Mouse (Mus musculus): ENCODE results near the gene Phkb. TPM values are rescaled to one million over a fixed set of nuclear protein-coding genes. Genes with fewer than 3 reads are reported as not detected.
A peak's percentile ranks its signal among the peaks of the same experiment; 100 is the strongest.
"Not testable (repeated sequence)": the region's sequence is repeated elsewhere in the genome, so short reads cannot be mapped to it uniquely, and the experiment has no call there.

Gene Phkb
- polyA plus RNA-seq (2017; shearing (Covaris generic)): 10 to 100 TPM; 22.2 to 25.8 TPM

DNA sequence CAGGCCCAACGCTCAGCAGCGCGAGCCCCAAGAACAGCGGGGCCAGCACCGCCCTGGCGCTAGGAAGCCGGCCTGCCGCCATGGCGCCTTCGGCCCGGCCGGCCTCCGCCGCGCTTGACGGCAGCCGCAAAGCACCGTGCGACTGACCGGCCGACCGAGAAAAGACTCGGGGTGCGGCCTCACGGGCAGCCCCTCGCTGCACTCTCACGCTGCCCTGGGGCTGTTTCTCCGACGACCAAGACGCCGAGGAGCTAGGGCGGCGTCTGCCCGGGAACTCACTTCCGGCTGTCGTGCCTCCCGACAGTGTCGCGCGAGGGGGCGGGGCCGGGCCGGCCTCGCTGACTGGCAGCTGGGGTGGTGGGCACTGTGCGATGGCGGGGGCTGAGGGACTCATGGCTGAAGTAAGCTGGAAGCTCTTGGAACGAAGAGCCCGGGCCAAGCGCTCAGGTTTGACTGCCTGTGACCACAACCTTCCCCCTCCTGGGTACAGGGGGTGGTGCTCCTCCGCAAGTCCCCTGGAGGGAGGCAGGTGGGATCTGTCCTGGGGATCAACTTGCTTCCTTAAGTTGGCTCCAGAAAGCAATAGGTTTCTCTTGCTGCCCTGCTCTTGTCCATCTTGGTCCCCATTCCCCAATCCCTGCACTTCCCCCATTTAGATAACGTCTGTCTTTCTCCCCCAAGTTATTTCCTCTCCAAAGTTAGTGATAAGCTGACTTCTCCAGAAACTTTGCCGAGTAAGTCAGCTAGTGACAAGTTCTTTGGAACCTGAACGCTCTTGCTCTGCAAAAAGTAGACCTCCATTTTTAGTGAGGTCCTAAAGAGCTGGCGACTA lies at the start of gene Phkb, which contains the start of gene Itfg1:
Gene Phkb (plus strand): TSS at position 303 of the 832 bp plus-strand sequence.
Gene Itfg1 (minus strand): TSS at position 265 of the 832 bp plus-strand sequence.
- ATAC-seq: peak; percentile 79

- ATAC-seq: not testable (repeated sequence)
Measured at GRCm38 (mm10) chr8:85796392-85796791, 44.4 kb upstream of the Phkb start.

- no peak for ATAC-seq
Measured at GRCm38 (mm10) chr8:85800164-85800563, 40.6 kb upstream of the Phkb start.

DNA sequence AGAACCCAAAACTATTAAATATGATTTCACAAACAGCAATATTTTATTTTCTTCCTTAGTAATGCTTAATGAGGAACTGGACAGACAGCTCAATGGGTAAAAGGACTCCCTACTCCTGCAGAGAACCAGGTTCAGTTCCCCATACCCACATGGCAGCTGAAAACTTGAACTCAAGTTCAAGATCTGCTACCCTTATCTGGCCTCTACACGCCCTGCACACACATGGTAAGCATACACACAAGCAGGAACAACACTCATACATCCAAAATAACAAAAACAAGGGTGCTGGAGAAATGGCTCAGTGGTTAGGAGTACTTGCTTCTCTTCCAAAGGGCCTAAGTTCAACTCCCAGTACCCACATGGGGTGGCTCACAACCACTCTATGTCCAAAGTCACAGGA lies 39.4 kb upstream of the Phkb start:
- no peak for ATAC-seq

DNA sequence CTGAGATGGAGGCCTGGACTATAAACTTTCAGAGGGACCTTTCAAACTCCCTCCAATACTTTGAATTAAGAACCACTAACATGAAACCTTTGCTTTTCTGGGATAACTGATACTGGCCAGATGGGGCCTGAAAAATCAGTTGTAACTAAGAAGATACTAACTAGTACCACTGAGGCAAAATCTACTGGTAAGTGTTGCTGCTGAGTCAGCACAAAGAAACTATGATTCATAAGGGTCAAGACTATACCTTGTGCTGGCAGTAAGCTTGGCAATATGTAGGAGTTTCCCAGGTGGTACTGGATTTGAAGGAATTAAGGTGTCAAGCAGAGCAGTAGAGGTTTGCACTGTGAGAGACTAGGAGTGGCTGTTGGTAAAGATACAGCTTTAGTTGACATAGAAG lies 27.1 kb upstream of the Phkb start:
- no peak for ATAC-seq

- ATAC-seq: no peak
Measured at GRCm38 (mm10) chr8:85839916-85840656, 673 bp upstream of the Phkb start.

GRCm38 (mm10) chr8:85841489-85841795 lies 683 bp downstream of the Phkb start:
- ATAC-seq: peak; percentile 10

DNA sequence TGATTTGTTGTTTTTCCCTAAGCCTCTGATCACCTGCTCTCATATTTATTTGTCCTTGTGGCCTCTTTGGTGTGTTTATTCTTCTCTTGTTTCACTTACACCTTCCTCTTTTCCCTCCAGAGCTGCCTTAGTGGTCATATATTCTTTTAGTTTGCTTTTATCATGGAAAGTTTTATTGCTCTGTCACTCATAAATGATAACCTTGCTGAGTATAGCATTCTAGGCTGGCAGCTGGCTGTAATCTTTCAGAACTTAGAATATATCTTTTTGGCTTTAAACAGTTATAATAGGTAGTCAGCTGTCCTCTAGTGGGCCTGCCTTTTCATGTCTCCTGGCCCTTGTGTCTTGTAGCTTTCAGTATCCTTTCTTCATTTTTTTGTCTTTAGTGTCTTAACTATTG lies 5.1 kb downstream of the Phkb start:
- ATAC-seq: no peak

GRCm38 (mm10) chr8:85854220-85855123 lies 13.7 kb downstream of the Phkb start:
- no peak for ATAC-seq

DNA sequence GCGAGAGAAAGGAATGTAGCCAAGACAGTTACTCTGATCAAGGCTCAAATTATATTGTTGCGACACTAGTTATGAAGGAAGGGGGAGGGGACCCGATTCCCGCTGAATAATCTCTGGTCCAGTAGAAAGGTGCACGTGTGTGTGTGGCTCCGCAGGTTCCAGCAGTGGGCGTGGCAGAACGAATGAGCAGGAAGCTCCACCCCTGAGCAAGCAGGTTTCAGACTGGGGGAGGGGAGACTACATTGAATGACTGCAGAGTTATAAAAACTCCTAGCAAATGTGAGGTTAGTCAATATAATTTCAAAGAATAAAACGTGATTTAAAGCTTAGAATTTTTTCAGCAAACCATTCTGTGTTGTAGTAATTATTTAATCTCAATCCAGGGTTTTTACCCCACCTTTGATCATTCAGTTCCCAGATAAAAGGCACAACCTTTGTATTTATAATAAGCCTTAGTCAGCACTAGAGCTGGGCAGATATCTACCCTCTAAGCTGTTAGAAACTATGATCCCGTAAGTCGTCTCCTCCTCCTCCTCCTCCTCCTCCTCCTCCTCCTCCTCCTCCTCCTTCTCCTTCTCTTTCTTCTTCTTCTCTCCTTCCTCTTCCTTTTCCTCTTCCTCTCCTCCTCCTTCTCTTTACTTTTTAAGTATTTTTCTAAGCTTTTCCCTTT lies 16.6 kb downstream of the Phkb start:
- ATAC-seq: not testable (repeated sequence)

DNA sequence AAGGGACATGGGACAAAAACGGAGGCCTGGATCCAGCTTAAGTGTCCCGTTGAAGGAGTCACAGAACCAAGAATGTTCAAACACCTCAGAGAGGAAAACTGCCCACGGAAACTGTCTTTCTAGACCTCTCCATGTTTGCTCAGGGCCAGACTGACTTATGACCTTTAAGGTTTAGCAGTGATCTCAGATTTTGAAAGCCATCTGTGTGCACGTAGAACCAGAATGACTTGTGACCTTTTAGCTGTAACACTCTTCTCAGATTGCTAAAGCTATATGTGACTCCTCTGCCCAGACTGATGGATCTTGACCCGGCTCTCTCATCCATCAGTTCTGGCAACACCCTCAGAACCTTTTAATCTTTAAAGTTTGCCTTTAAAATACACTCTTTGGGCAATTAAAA lies 19.9 kb downstream of the Phkb start:
- ATAC-seq: no peak

GRCm38 (mm10) chr8:85862381-85862780 lies 21.6 kb downstream of the Phkb start:
- no peak for ATAC-seq

DNA sequence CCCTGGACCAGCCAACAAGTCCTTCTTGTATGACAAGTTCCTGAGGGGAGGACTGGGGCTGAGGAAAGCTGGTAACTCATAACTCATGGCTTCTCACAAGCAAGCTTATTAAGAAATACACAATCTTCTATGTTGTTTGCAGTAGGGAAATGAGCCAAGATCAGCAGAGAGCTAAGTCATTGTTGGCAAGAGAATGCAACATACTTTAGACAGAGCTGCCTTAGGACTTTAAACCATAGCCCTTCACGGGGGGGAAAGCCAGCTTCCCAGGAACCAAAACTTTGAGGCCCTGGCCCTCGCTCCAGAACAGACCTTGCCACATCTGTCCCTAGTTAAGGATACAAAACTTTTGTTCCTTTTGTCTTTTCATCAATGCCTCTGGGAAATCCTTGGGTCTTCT lies 30.9 kb downstream of the Phkb start:
- no peak for ATAC-seq

DNA sequence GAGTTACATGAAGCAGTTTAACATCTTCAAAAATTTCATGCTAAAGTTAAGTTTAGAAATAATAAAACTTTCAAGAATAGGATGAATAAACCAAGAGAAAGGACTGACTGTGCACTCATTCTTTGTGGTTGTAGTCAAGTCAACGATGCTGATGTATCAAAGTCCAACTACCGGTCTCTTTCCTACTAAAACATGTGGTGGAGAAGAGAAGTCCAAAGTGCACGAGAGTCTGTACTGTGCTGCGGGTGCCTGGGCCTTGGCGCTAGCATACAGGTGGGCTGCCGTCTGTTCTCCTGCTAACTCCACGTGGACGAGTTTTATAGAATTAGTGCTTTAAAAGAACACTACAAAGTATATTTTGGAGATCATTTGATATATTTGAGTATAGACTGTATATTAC lies 37.2 kb downstream of the Phkb start:
- no peak for ATAC-seq

DNA sequence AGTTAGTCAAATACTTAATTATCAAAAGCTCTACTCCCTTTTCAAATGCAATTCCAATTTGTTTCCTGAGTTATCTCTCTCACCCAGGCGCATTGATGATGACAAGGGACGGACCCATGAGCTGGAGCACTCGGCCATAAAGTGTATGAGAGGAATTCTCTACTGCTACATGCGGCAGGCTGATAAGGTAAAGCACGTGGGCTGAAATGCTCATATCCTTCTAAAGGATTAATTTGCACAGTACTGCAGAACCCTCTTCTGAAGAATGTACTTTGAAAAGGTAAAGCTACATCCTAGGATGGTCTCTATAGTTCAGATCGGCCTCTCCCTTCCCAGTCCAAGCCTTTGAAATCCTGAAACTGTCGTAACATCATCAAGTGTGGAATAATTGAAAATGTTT lies 38.9 kb downstream of the Phkb start:
- ATAC-seq: no peak

DNA sequence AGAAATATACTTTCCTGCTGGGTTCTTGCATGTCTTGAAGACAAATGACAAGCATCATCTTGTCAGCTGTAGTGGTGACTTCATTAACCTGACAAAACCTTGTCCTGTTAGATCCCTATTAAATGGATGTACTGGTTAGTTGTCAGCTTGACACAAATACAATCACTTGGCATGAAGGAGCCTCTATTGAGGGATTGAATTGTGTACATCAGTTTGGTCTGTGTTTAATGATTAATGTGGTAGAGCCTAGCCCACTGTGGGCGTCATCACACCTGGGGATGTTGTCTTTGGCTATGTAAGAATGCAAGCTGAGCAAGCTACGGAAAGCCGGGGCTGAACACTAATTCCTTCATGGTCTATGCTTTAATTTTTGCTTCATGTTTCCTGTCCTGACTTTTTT lies 44.1 kb downstream of the Phkb start:
- no peak for ATAC-seq

DNA sequence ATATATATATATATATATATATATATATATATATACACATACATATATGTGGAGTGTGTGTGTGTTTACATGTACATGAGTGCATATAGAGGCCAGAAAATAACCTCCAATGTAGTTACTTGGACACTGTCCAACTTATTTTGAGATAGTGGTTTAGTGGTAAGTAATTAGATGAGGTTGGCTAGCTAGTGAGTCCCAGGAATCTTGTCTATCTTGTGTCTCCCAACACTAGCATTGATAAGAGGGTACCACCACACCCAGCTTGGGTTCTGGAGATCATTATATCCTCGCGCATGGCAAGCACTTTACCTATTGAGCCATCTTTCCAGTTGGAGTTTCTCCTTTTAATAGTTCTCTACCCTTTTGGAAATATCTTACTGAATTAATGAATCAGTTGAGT lies 56.9 kb downstream of the Phkb start:
- ATAC-seq: no peak

- no peak for ATAC-seq
Measured at GRCm38 (mm10) chr8:85924991-85925390, 84.2 kb downstream of the Phkb start.

GRCm38 (mm10) chr8:85925574-85925973 lies 84.8 kb downstream of the Phkb start:
- no peak for ATAC-seq

DNA sequence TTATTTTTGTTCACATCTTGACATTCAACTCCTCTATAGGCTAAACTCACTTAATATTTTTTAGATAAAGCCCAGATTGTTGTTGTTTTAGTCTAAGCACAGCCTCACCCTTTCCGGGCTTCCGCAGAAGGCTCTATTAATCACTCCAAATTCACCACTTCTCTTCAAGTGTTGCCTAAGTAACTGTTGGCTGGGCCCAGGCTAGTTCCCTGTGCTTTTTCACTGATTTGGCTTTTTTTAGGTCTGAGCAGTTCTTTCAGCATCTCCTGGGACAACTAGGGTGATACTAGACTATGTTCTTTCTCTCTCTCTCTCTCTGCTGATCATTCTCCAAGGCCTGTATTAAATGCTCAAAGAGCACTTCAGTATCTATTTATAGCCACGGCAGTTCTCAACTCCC lies 85.3 kb downstream of the Phkb start:
- ATAC-seq: no peak

GRCm38 (mm10) chr8:85936148-85936547 lies 95.4 kb downstream of the Phkb start:
- ATAC-seq: no peak

- ATAC-seq: no peak
Measured at GRCm38 (mm10) chr8:85937343-85937742, 96.6 kb downstream of the Phkb start.
